Mouse (Mus musculus) megakaryocyte, embryonic 14.5 days (primary cell): Measurements from ENCODE around the gene Arhgef3.

Source experiments
- FLI1 ChIP-seq: IDR thresholded peaks from 2 replicates; pipeline ENCODE4 v1.6.1; 2012; ENCODE audit warnings: low read length, inconsistent platforms, mixed read lengths
- GATA1 ChIP-seq: IDR thresholded peaks from 3 replicates; pipeline ENCODE4 v1.6.1; 2012; ENCODE audit warnings: mixed read lengths, low read length, inconsistent platforms, borderline replicate concordance

DNA sequence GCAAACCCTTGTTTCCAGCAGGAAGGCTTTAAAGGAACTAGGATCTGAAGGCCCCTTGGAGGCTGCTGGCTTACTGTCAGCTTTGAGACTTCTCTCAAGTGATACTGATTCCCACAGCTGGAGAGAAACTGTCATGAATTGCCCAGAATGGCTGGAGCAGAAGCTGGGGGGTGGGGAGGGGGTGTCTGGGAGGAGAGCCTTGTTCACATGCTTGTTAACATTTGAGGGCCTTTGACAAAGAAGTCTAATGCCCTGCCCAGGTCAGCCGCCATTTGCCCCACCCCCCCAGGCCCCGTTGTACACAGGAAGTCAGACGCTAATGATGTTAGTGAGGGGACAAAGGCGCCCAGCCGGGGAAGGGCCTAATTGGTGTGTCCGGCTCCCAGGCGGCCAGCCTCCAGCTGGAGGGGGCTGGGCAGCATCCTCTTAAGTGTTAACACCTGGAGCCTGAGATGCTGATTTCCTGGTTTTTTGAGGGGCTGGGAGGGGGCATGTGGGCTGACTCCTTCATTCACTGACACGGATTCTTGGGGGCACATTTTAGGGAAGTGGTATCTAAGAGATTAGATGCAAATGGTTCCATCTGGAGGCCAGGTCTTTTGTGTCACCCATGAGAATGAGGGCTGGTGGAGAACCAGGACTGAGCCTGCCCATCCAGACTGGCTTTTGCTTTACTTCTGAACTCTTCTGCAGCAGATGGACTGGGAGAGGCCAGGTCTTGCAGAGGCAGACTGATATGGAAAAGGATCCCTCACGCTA lies 48.3 kb upstream of the Arhgef3 start:
- TF ChIP-seq GATA1 (no peak), FLI1 (no peak)
